Mouse (Mus musculus): ENCODE measurements around the gene Rhoa.
"Not testable (repeated sequence)": the region's sequence is repeated elsewhere in the genome, so short reads cannot be mapped to it uniquely, and the experiment has no call there.

The Rhoa gene

GRCm38 (mm10) chr9:108287526-108288238 is 18.2 kb upstream of the Rhoa start:
- DNase-seq (ENCODE audit: low read depth, low spot score) = not testable (repeated sequence)

- no peak for DNase-seq (ENCODE audit: low read depth, low spot score)
These were observed 16.6 kb upstream of the Rhoa start for GRCm38 (mm10) chr9:108289347-108289746.

GRCm38 (mm10) chr9:108290016-108290750 is 15.7 kb upstream of the Rhoa start, which contains the start of gene Nicn1:
TSS of gene Nicn1 (plus strand) at chr9:108290429.
- peak; percentile 95 for DNase-seq (ENCODE audit: low read depth, low spot score)

- no peak for DNase-seq (ENCODE audit: low read depth, low spot score)
These were observed 15.2 kb upstream of the Rhoa start for GRCm38 (mm10) chr9:108290773-108291172.

DNA sequence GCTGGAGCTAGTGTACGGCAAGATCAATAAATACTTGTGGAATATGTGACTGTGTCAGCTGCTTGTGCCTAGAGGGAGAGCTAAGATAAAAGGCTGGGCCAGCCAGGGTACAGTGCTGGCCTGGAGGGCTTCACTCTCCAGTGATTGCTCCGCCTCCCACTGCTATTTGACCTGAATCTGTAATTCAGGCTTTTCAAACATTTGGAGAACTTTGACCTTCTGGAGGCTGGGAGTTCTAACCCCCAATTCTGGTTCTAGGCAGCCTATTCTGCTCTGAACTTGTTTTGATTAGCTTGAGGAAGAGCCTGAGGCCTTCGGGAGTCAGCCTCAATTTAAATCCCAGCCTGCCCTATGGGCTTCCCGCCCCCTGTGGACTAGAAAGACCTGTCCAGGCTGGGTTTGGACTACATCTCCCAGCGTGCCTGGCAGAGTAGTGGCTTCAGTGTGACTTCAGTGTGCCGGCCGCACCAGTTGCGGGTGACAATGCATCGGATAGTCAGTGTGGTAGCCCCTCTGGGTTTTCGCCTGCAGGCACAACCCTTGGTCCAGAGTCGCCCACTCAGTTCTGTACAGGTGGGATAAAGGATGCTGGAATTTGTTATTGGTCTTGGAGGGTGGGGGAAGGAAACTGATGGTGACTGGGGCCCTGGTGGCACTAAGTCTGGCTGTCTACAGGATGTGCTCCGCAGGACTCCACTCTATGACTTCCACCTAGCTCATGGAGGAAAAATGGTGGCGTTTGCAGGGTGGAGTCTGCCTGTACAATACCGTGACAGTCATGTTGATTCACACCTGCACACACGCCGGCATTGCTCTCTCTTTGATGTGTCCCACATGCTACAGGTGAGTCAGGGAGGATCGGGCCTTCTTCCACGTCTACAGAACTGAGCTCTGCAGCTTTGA is 9.2 kb upstream of the Rhoa start, which contains the start of gene Amt:
Amt (plus strand) TSS at position 401 of the 903 bp plus-strand sequence.
- no peak for DNase-seq (ENCODE audit: low read depth, low spot score)

DNA sequence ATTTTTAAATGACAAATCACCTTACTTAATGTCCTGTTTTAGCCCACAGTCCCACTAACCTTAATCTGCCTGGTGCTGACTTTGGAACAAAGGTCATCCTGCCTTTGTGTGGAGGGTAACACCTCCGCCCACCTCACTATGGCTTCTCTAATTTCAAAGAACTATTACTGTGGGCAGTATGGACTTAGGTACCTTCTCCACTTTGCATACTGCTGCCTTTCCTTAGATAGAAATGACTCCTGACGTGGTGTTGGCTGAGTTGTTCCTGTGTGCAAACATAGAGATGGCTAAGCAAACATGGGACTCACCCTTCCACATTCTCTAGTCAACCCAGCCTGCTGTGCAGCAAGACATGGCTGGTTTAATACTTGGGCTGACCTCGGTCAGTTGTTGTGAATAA is 4.1 kb upstream of the Rhoa start:
- DNase-seq (ENCODE audit: low read depth, low spot score) = no peak

DNA sequence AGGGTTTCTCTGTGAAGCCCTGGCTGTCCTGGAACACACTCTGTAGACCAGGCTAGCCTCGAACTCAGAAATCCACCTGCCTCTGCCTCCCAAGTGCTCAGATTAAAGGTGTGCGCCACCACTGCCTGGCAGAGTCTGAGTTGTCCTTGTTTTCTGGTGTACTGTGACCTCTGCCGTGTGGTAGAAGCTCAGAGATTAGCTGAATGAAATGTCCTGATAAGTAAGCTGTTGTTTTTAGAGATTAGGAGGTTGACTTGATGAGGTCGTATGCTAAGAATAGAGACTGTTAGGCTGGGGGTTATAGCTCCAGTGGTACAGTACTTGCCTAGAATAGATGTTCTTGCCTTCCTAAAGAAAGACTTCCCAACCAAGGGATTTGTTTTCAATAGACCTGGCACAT is 1.2 kb upstream of the Rhoa start:
- DNase-seq (ENCODE audit: low read depth, low spot score) = no peak

GRCm38 (mm10) chr9:108305170-108305569 is 759 bp upstream of the Rhoa start:
- DNase-seq (ENCODE audit: low read depth, low spot score) = no peak

DNA sequence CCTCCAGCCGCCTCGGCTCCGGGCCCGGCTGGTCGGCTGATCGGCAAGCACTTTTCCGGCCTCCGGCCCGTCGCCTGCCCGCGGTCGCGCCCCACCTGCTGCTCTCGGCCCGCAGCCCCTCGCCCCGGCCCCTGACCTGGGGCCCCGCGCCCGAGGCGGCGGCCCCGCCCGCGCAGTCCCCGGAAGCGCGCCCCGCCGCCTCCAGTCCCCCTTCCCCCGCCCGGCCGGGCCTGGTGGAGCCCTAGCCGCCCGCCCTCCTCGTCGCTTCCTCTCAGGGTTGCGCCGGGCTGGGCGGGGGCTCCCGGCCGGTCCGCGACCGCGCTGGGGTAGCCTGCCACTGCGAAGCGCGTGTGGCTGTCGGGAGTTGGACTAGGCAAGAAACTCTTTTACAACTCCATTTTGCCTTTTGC is 647 bp downstream of the Rhoa start:
- peak; percentile 91 for DNase-seq (ENCODE audit: low read depth, low spot score)

DNA sequence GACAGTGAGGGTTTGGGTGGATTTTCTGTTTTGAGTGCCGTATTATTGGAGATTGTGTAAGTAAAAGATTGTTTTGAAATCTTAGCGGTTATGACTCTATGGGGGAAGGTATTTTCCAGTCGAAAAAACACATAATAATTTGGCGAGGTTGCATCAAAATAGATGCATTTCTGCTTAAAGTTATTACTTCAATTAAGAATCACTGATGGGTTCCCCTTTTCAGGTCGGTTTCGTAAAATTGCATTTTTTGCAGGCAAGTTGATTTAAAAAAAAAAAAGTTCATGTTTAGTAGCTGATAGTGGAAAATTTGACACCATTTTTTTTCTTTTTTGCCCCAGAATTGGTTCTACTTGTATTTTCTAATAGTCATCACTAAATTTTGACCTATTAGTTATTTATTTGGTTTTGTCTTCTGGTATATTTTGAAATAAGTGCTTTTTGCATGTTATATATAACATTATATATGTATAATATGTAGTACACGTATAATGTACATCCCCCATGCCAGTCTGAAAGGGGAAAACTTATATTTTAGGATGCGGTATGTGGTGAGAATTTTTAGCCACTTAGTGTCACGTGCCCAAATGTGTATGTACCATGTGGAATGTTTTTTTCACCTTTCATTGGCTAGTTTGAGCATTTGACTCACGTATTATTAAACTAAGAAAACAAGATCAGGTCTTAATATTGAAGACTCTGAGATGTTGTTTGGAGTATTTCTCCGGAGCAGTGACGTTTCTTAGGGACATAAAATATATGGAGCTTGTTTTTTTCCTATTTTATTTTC is 1.3 kb downstream of the Rhoa start:
- DNase-seq (ENCODE audit: low read depth, low spot score) = peak; percentile 41

DNA sequence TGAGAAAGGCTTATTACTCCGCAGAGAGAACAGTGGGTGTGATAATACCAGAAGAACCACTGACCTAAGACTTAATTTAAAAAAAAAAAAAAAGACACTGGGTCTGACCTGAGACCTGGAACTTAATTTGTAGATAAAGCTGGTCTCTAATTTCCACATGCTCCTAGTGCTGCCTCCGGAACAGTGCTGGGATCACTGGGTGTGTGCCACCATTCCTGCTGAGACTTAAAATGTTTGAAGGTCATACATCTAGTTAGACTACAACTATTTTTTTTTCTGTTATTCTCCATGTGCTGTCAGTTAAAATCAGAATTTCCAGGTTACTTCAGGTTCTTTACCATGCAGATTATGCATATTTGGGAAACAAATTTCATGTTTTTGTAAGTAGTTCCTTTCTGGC is 2.2 kb downstream of the Rhoa start:
- DNase-seq (ENCODE audit: low read depth, low spot score) = no peak

GRCm38 (mm10) chr9:108317572-108317971 is 11.6 kb downstream of the Rhoa start:
- DNase-seq (ENCODE audit: low read depth, low spot score) = peak; percentile 40

DNA sequence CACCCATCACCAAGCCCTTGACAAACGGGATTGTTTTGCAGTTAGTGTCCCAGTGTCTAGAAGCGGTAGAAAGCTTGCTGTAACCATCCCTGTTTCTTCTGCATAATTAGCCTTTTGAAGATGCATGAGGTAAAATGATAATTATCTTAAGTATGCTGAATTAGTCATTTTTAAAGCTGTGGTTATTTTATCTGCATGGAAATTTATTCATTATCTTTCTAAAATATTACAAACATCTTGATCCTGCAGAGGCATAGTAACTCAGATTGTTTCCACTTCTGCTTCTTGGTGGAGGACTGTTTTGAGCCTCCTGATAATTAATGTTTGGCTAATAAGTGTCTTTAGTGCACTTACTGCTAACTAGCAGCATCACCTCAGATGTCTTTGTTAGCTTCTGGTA is 12.5 kb downstream of the Rhoa start:
- DNase-seq (ENCODE audit: low read depth, low spot score) = no peak

DNA sequence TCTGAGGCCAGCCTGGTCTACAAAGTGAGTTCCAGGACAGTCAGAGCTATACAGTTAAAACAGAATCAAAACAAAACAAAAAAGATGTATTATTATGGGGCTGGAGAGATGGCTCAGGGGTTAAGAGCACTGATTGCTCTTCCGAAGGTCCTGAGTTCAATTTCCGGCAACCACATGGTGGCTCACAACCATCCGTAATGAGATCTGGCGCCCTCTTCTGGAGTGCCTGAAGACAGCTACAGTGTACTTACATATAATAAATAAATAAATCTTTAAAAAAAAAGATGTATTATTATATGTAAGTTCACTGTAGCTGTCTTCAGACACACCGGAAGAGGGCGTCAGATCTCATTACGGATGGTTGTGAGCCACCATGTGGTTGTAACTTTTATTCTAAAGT is 16.1 kb downstream of the Rhoa start:
- not testable (repeated sequence) for DNase-seq (ENCODE audit: low read depth, low spot score)

DNA sequence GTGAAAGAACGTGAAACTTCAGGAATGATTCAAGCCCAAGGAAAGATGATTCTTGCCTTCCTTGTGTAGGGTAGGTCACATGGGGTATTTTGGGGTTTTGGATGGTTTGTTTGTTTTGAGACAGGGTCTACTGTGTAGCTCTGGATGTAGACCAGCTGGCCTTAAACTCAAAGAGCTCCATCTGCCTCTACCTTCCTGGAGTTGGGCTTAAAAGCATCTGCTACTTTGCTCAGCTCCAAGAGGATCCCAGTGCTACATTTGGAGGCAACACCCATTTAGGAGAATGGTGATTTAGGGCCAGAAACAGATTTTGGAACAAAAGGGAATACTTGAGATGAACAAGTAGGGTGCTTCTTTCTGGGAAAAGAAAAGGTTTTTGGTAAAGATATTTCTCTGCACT is 18.9 kb downstream of the Rhoa start:
- DNase-seq (ENCODE audit: low read depth, low spot score) = no peak

DNA sequence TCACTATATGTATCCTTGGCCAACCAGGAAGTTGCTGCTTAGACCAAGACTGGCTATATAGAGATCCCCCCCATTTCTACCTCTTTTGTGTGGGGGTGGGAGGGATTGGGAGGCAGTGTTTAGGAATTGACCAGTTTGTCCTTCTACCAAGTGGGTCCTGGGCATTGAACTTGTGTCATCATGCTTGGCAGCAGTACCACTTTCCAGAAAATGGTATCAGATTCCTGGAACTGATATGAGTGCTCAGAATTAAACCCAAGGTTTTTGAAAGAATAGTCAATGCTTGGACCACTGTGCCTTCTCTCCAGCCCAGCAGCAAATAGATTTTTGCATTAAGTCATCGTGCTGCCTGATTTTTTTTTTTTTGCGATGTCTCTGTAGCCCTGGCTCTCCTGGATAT is 19.9 kb downstream of the Rhoa start:
- DNase-seq (ENCODE audit: low read depth, low spot score) = no peak

- DNase-seq (ENCODE audit: low read depth, low spot score) = no peak
These were observed 32.1 kb downstream of the Rhoa start for GRCm38 (mm10) chr9:108337848-108338550.

DNA sequence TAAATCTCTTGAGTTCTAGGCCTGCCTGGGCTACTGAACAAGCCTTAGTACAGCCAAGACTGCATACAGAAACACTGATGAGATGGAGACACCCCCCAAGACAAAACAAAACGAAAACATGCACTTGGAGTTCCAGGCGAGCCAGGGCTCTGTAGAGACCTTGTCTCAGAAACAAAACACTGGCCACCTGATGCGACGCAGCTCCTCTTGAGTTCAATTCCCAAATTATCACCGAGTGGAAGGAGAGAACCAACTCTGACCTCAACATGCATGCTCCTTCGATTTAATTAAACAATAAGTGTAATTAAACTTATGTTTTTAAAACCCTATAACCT is 32.6 kb downstream of the Rhoa start:
- peak; percentile 28 for DNase-seq (ENCODE audit: low read depth, low spot score)

DNA sequence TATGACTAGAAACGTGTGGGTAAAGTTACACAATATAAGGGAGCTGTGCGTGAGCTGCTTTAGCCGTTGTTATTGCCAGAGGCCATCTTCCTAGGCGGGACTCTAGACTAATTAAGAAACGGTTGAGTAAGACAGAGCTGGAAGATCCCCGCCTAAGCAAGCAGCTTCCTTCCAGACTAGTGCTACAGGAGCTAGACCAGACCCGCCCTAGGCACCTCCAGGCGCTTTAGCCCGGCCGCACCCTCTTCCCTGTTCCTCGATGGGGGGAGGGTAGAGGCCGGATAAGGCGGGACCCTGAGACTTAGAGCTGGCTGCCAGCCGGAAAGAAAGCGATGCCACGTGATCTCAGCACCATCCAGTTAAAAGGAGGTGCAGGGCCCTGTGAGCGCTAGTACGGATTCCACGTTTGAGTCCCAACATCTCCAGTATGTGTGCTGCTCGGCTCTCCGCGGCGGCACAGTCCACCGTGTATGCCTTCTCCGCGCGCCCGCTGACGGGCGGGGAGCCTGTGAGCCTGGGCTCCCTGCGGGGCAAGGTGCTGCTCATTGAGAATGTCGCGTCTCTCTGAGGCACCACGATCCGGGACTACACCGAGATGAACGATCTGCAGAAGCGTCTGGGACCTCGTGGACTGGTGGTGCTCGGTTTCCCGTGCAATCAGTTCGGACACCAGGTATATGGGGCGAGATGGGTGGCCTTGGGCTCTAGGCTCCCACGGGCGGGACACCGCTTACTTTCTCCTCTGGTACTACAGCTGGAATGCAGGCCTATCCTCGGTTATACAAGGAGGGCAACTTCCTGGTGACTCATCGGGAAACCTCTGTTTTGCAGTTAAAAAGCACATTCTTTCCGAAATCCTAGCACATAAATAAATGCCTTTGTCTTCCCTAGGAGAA is 33.2 kb downstream of the Rhoa start, which contains the start of gene Gpx1:
Gpx1 (plus strand) TSS at position 18 of the 896 bp plus-strand sequence.
- DNase-seq (ENCODE audit: low read depth, low spot score) = peak; percentile 93

DNA sequence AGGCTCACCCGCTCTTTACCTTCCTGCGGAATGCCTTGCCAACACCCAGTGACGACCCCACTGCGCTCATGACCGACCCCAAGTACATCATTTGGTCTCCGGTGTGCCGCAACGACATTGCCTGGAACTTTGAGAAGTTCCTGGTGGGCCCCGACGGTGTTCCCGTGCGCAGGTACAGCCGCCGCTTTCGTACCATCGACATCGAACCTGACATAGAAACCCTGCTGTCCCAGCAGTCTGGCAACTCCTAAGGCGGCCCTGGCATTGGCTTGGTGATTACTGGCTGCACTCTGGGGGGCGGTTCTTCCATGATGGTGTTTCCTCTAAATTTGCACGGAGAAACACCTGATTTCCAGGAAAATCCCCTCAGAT is 33.9 kb downstream of the Rhoa start:
- peak; percentile 33 for DNase-seq (ENCODE audit: low read depth, low spot score)

Data from CD4-positive, CD25-positive, alpha-beta regulatory T cell, adult 2 months (primary cell).